Mouse (Mus musculus): ENCODE results near the gene Zfp866.

Zfp866 gene

DNA sequence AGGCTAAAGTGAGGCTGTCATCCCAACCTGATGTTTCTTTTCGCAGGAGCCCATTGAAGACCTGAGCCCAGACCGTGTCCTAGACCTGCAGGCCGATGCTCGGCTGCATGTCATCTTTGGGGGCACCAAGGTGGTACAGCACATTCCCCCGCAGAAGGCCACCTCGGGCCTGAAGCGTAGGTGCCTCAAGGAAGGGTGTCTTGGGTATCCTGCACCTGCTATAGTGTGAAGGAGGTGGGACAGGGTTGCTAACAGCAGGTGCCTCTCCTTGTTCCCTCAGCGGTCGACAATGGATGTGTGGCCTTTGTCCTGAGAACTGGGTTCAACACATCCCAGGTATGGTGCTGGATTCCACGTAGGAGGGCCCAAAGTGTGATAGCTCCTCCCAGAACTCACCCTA is 6.7 kb upstream of the Zfp866 start:
- no peak for DNase-seq (ENCODE audit: low spot score in 2 of 2)

GRCm38 (mm10) chr8:69796721-69797345 is 5.9 kb upstream of the Zfp866 start:
- DNase-seq (ENCODE audit: low spot score in 2 of 2), result no peak

DNA sequence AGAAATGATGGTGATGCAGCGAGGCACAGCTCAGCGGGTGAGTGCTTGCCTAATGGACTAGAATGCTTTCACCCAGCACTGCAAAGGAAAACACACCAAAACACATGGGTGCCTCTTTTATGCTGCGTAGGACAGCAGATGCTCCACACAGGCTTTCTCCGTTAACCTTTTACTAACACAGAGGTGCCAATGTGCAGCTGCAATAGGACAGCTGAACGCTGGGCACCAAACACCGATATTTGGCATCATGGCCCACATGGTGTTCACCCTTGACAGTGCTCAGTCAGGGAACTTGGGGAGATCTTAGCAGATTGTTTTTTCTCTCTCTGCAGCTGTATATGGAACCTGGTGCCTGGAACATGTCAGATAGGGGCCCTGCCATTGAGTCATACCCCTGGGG is 3.9 kb upstream of the Zfp866 start:
- no peak for DNase-seq (ENCODE audit: low spot score in 2 of 2)

DNA sequence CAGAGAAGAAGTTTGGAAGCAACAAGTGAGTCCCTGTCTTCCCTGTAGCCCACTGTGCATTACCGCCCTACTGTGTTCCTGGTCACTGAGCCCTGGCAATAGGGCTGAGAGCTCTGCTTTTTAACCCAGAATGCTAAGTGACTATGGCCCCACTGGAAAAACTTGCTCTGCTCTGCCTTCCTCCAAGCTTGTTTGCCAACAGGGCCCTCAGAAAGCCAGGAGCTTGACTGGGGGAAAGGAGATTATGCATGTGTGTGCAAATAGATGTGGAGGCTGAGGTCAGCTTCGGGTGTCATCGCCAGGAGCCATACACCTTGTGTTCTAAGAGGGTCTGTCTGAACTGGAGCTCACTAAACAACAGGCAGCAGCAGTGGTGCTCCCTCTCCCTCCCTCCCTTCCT is 3.1 kb upstream of the Zfp866 start:
- no peak for DNase-seq (ENCODE audit: low spot score in 2 of 2)

DNA sequence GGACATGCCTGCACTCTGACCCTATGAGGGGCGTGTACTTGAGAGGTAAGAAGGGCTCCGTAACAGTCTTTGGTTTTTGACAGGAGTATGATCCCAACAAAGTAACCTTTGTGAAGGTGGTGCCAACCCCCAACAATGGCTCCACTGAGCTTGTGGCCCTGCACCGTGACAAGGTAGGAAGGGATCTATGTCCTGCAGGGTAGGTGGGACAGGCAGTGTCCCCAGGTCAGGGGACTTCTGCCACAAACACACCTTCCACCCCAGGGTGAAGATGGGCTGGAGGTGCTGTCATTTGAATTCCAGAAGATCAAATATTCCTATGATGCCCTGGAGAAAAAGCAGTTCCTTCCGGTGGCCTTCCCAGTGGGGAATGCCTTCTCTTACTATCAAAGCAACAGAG is 2.7 kb upstream of the Zfp866 start:
- no peak for DNase-seq (ENCODE audit: low spot score in 2 of 2)

DNA sequence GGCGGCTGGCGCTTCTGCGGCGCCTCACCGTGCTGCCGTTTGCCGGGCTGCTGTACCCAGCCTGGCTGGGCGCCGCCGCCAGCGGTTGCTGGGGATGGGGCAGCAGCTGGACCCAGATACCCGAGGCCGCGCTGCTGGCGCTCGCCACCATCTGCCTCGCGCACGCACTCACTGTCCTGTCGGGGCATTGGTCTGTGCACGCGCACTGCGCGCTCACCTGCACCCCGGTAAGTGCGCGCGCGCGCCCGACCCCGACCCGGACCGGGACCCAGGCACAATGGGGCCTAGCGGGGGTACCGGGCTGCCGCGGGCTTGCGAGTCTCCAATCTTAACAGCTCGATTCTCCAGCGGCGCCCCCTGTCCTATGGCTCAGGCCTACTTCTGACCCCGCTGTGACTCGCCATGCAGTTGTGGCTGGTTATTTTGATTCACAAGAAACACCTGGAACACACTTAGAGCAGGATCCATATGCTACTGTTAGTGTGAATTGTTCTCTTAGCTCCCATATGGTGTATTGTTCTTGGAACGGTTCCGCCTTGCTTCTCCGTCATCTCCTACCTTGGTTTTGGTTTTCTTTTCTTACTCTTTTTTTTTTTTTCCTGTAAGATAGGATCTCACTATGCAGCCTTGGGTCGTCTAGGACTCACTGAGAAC is 564 bp upstream of the Zfp866 start:
- DNase-seq (ENCODE audit: low spot score in 2 of 2), result no peak

- no peak for DNase-seq (ENCODE audit: low spot score in 2 of 2)
These were observed 614 bp downstream of the Zfp866 start for GRCm38 (mm10) chr8:69790364-69790763.

DNA sequence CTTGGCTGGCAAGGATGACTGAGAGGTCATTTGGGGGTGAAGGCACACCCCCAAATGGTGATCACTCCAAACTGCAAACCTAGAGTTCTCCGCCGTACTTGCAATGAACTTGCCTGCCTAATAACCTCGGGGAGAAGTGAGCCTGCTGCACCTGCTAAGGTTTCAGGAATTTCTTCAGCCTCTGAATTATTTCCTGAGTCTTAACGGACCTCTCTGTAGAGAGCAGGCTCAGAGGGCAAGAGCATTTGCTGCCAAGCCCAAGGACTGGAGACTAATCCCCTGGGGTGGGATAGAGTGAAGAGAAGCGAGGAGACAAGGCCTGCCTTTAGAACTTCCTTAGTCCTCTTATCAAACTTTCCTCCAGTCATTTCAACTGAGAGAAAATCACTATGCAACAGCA is 1.2 kb downstream of the Zfp866 start:
- DNase-seq (ENCODE audit: low spot score in 2 of 2), result no peak

GRCm38 (mm10) chr8:69789105-69789504 is 1.9 kb downstream of the Zfp866 start:
- no peak for DNase-seq (ENCODE audit: low spot score in 2 of 2)

DNA sequence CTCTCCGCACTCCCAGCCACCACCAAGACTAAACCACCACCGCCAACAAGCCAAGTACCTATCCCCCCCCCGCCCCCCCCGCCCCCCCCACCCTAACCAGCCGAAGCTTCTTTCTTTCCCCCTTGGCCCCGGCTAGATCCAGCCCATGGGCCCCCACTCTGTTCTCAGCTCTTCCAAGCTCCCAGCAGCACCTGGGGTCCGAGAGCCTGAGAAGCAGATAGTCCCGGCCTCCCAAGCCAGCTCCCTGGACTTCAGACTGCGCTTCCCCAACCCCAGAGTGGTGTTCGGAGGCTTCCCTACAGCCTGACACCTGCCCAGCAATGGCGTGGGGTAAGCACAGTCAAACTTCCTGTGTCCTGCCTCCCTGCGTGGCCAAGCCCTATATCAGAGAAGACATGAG is 13.9 kb downstream of the Zfp866 start:
- DNase-seq (ENCODE audit: low spot score in 2 of 2), result no peak

- no peak for DNase-seq (ENCODE audit: low spot score in 2 of 2)
These were observed 15.8 kb downstream of the Zfp866 start for GRCm38 (mm10) chr8:69775149-69775534.

DNA sequence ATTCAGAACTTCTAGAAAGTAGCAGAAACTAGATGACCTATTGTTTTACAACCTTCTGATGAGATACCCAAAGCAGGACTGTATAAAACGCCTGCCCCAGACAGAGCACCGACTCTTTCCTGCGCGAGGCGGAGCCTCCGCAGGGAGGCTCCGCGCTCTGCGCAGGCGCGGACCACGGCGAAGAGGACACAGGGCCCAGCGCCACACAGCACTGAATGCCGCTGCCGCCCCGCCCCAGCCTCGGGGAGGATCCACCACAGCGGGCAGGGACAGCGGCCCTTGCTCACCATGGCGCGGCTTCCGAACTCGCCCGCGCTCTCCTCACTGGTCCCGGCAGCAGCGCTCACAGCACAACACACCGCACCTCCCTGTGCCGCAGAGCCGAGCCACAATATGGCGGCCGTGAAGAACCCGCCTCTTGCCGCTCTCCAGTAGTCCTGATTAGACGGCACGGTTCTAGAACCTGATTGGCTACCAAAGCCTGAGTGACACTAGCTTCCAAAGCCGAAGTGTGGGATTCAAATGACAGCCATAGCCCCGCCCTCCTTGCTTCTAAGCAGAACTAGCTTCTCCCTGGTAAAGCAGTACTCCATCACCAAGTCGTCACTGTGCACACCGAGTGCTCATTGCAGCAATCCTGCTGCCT is 16.4 kb downstream of the Zfp866 start, which contains the start of gene Gm20422:
Gm20422 (minus strand) TSS at position 384 of the 646 bp plus-strand sequence.
- peak; percentile 92 to 93 for DNase-seq (ENCODE audit: low spot score in 2 of 2)

- no peak for DNase-seq (ENCODE audit: low spot score in 2 of 2)
These were observed 18.9 kb downstream of the Zfp866 start for GRCm38 (mm10) chr8:69772106-69772505.

DNA sequence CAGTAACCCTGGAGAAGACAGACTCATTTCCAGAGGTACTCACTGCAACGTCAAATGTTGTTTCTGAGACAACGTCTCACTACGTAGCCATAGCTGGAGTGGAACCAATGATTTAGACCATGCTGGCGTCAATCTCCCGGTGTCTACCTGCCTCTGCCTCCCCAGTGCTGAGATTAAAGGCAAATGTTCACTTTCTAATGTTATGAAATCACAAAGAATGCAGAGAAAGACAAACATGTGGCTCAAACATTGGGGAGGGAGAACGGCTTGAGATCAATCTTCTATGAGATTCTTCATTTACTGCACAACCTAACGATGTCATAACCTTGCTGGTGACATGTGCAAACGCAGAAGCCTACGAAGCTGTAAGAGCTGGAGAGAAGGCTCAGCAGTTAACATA is 19.8 kb downstream of the Zfp866 start:
- no peak for DNase-seq (ENCODE audit: low spot score in 2 of 2)

DNA sequence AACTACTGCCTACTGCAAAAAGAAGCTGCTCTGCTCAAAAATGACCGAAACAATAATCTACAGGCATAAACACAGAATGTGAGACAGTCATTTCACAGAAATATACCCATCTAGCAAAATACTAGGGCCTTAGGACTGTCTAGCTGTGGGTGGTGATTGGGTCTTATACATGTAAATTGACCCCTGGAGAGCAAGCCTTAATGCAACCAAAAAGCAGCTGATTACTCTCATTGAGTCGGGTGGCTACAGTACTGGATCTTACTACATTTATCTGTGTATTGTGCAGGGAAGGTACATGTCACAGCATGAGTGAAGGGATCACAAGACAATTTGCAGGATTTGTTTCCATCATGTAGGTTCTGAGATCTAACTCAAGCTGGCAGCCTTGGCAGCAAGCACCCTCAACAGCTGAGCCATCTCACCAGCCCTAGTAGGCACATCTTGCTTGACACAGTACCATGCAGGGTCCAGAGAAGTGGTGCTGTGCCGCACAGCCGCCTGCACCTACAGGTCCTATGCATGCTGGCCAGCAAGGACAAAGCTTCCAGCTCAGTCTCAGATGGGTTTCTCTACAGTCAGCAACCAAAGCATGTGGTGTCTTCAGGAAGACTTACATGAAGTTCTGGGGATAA is 29.0 kb downstream of the Zfp866 start:
- no peak for DNase-seq (ENCODE audit: low spot score in 2 of 2)

DNA sequence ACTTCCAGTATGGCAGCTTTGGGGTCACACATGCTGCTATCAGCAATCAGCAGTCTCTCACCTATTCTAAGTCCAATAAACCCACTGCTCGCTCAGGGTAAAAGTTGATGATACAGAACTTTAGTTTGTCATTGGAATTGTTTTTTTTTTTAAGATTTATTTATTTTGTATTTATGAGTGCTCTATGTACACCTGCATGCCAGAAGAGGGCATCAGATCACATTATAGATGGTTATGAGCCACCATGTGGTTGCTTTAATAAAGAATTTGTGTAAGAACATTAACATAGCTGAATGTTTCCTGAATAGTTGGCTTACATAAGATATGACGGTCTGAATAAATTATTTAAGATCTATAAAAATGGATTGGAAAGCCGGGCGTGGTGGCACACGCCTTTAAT is 32.7 kb downstream of the Zfp866 start:
- DNase-seq (ENCODE audit: low spot score in 2 of 2), result no peak

- no peak for DNase-seq (ENCODE audit: low spot score in 2 of 2)
These were observed 38.5 kb downstream of the Zfp866 start for GRCm38 (mm10) chr8:69752437-69752836.

GRCm38 (mm10) chr8:69749544-69750454 is 41.2 kb downstream of the Zfp866 start, which contains the start of gene Zfp963:
Gene Zfp963 (minus strand): TSS chr8:69749970.
- peak; percentile 95 to 97 for DNase-seq (ENCODE audit: low spot score in 2 of 2)

DNA sequence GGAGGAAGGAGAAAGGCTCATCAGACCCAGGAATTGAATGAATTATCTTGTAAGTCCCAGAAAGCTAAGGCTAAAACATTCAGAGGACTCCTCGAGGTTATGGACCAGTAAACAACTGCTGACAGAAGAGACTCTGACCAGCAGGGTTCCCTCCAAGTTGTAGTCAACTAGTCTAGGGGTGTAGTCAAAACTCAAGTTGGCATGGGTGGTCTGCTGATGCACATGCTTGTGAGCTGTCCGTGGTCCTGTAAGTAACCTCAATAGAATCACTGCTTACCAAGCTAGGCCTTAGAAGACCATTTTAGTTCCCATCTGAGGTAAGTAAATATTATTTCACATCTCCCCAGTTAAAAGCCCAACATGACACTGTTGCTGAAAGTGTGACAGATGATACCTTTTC is 49.7 kb downstream of the Zfp866 start:
- DNase-seq (ENCODE audit: low spot score in 2 of 2), result no peak

- no peak for DNase-seq (ENCODE audit: low spot score in 2 of 2)
These were observed 50.2 kb downstream of the Zfp866 start for GRCm38 (mm10) chr8:69740763-69741162.

GRCm38 (mm10) chr8:69735495-69735894 is 55.5 kb downstream of the Zfp866 start:
- no peak for DNase-seq (ENCODE audit: low spot score in 2 of 2)

- DNase-seq (ENCODE audit: low spot score in 2 of 2), result no peak
These were observed 73.8 kb downstream of the Zfp866 start for GRCm38 (mm10) chr8:69717232-69717580.
